Mouse (Mus musculus) cerebellum, adult 8-10 months (tissue): ENCODE results near the gene Gm49336.

Experiments
- DNase-seq: peaks from one replicate; pipeline ENCODE4 v3.0.0; 2022

Gm49336 gene

DNA sequence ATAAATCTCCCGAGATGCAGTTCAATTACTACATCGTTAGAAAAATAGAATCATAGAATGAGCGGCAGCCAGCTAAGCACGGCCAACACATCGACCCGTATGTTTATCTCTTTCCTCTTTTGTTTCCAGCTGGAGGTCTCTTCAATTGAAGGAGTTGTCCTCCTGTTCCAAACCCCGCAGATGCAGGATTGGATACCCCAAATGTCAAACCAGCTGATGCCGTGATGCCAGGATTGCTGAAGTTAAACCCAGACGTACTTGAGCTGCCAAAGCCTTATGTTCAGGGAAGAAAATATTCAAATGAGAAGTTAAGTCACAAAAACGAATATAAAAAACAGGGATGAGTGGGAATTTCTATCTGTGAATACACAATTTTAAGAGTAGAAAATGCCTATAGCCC is 31.4 kb downstream of the Gm49336 start:
- no peak for DNase-seq

DNA sequence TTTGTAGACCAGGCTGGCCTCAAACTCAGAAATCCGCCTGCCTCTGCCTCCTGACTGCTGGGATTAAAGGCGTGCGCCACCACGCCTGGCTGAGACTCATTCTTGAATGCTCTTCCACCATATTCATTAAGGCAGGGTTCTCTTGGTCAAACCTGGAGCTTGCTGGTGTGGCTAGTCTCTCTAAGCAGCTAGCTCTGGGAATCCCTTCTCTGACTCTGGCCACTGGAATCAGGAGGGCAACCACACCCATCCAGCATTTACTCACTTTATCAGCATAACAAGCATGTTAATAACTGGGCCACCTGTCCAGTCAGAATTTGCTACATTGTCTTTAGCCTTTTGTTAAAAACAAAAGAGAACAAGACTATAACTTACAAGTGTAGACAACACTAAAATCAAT is 33.7 kb downstream of the Gm49336 start:
- no peak for DNase-seq

DNA sequence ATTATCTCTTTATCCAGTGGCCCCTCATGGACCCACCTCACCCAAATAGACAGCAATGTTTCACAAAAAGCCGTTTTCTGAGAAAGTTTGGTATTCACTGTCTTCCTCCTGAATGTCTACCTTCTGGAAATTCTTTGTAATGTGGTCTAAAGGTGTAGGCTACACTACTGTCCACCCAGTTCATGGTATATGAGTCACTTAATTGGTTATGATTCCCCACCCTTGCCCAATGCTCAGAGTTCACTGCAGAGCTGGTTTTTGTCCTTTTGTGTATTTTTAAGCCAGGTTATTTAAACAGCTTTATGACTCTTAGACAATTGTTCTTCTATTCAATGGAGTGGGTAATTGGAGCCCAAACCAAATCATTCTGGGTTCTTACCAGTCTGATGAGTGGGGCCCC is 35.2 kb downstream of the Gm49336 start:
- no peak for DNase-seq

DNA sequence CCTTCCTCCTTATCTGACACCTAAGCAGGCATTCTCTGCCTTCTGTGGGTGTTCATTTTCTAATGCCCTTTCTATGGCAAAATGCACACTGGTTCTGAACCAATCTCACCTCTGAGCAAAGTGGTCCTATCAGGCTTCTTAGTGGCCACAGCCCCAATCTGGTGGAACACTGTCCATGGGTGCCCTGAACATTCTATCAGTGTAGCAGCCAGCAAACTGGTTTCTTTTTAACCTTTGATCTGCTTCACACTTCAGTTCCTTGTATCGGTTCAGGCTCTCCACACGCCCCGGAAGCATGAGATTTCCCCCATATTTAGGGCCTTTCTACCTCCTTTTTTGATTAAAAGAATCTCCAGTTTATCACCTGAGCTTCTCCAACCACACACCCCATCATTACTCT is 36.3 kb downstream of the Gm49336 start:
- no peak for DNase-seq

DNA sequence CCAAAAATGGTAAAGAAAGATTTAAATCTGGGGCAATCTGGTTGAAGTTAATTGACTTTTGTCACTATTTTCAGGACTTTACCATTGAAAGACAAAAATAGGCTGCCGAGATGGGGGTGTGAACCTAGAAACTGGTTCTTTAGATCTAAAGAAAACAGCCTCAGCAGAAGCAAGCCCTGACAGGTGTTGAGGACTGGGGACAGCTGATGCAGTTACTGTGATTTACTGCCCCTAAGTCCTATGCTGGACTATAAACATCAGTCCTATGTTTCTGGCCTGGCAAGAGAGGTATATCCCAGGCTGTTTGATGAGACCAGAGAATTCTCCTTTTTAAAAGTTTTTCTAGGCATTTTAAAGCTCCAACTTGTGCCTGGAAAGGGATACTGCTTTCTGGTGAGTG is 37.3 kb downstream of the Gm49336 start:
- no peak for DNase-seq

DNA sequence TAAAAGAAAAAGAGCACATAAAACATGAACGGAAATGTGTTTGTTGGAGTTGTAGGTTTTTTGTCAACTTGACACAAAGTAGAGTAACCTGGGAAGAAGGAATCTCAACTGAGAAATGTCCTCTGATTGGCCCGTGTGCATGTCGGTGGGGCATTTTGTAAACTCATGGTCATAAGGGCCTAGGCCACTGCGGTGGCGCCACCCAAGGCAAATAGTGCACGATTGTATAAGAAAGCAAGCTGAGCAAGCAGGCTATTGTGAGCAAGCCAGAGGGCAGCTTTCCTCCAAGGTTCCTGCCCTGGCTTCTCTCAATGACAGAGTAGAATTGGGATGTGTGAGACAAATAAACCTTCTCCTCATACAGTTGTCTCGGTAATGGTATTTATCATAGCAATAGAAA is 42.1 kb downstream of the Gm49336 start:
- DNase-seq: no peak

DNA sequence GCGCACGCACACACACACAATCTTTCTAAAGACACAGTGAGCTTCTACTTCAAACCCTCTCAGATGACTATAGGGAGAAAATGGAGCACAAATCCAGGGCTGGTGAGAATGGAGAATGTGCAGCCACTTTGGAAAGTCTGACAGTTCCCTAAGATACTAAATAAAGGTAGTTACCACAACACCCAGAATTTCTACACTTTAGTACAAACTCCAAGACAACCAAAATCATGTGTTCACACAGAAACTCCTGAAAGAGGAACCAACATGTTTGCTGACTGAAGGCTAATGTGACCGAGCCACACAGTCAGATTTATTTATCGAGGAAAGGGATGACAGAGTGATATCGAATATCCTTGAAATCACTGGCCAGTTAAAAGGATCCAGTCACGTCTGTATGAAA is 46.3 kb downstream of the Gm49336 start:
- DNase-seq: no peak

DNA sequence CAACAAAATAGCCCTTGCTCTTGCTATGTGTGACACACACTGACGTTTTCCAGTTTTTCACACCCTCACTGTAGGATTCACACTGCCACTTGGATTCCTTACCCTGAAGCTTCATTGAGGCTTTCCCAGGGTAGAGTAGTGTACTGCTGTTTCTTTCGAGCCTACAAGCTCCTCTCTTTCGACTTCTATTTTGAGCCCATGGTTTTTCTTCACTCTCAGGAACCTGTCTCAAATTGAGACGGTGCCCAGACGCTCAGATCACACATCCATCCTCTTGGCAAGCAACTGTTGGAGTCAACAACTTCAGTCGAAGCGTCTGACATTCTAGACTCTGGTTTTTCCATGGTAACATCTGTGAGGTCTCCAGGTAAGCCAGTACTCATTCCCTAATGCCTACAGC is 54.4 kb downstream of the Gm49336 start, which contains the start of gene Atp8a2:
Atp8a2 (minus strand) TSS at position 296 of the 400 bp plus-strand sequence.
- DNase-seq: no peak

DNA sequence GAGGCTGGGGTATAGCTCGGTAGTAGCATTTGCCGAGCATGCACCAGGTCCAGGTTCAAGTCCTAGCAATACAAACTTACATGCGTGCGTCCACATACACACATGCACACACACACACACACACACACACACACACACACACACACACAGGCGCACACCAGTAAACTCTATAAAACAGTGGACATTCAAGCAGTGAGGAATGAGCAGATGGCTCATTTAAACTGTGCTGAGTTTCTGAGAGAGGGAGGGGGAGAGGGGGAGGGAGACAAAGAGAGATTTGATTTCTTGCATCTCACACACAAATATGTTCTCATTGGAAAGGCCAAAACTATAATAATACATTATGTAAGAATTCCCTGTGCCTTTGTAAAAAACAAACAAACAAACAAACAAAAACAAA is 55.3 kb downstream of the Gm49336 start:
- DNase-seq: no peak

DNA sequence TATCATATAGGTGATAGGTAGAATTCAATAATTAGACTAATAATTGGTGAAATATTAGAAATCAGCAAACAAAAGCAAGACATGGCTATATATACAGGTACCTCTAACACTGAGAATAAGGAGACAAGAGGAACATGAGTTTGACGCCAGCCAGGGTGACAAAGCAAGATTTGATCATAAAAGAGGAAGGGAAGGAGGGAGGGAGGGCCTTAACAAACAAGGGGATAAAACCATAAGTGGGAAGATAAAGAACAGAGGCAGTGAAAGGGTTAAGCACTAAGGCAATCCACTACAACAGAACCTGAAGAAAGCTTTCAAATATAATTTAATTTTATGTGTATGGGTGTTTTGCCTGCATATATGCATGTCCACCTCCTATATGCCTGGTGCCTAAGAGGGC is 56.7 kb downstream of the Gm49336 start:
- no peak for DNase-seq

DNA sequence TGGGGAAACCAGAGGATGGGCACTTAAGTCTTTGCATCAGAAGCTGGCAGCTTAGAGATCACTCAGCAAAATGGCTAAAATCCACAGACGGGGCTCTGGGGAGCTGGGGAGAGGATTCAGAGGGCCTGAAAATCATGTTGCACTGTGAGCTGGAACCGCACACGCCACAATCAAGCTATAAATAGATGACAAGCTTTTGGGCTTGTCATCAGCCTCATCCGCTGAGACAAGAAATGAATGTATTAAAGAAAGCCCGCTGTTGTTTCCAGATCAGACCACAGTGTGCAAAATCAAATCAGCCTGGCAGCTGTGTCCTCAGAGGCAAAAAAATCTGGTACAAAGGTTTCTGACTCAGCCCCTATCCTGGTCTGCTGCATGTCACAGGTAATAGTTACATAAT is 61.5 kb downstream of the Gm49336 start:
- no peak for DNase-seq

DNA sequence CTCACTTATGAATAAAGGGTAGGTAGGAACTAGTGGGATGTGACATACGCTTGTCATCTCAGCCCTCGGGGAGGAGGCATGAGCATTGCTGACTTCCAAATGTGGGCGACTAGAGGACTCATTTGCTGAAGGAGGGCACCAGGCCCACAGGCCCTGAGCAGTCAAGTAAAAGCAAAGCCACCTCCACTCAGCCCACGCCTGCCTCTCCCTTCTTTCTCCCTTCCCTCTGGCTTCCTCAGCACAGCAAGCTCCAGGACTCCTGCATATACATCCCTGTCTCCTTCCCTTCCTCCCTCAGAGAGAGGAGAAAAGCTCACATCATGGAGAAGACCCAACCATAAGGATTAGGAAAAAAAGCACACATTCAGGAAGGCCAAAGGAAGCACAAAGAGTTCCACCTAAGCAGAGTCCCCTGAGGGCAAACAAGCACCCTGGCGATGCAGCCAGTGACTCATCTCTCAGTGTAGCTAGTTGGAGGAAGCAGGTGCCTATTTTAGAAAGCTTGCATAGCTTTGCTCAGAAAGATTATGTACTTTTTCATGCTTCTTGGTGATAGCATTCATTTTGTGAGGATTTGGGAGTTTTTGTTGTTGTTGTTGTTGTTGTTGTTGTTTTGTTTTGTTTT is 63.0 kb downstream of the Gm49336 start:
- no peak for DNase-seq

DNA sequence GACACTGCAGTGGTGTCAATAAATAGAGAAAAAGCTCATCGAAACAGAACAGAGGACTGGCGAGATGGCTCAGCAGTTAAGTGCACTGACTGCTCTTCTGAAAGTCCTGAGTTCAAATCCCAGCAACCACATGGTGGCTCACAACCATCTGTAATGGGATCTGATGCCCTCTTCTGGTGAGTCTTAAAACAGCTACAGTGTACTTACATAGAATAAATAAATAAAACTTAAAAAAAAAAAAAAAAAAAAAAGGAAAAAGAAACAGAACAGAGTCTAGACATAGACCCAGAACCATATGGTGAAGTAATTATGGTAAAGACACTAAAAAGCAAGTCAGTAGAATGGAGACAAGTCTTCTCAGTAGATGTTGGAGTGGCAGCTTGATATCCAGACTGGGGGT is 70.0 kb downstream of the Gm49336 start:
- no peak for DNase-seq

DNA sequence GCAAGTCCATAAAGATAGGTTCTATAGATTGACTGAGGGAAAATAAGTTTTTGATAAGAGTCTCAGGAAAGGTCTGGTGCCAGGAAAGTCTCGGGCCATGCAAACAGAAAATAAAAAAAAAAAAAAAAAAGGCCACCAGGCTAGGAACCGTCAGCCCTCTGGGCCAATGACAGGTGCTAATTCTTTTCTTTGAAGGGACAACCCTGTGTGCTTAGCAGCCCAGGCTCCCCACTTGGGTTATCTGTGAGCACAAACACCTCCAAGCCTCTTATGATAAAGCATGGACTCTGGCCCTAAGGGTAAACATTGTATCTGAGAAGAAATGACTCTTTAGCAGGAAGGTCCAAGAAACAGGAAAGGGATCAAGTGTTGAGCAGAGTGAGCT is 72.7 kb downstream of the Gm49336 start:
- no peak for DNase-seq

DNA sequence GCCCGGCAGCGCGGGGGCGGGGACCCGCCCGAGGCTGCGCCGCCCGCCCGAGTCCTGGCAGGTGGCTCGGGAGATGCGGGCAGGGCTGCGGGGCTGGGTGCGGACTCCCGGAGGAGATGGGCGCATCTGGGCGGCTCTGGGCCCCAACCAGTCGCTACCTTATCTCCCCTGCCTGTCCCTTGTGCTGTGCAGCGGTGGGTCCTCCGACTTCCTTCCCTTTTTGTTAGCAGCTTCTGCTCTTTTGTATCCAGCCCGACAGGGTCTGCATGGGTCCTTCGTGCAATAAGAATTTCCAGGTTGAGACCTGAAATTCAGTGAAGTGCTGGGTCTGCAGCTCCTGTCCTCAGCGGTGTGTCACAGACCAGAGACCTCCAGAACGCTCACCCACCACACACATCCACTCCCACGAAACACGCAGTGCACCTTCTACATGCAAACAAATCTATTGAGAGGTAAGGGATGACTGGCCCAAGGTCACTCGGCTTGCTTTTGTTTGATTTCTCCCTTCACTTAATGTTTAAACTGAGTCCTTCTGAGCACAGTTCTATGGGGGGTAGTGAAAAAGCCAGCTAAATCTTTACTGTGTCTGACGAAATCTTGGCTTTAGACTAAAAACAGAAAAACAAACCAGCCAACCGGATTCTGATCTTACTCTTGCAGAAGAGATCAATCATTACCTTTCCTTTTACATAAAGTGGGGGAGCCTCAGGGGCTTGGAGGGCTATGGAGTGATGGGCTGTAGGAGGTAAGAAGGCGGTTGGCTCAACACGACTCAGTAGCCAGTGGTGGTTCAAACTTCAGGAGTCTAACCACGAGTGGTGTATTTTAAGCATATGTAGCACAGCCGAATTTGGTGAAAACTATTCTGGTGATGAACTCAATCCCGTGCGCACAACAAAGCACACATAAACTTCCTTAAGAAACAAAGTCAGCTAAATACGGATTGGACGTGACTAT is 73.4 kb downstream of the Gm49336 start:
- DNase-seq: peak; percentile 62

DNA sequence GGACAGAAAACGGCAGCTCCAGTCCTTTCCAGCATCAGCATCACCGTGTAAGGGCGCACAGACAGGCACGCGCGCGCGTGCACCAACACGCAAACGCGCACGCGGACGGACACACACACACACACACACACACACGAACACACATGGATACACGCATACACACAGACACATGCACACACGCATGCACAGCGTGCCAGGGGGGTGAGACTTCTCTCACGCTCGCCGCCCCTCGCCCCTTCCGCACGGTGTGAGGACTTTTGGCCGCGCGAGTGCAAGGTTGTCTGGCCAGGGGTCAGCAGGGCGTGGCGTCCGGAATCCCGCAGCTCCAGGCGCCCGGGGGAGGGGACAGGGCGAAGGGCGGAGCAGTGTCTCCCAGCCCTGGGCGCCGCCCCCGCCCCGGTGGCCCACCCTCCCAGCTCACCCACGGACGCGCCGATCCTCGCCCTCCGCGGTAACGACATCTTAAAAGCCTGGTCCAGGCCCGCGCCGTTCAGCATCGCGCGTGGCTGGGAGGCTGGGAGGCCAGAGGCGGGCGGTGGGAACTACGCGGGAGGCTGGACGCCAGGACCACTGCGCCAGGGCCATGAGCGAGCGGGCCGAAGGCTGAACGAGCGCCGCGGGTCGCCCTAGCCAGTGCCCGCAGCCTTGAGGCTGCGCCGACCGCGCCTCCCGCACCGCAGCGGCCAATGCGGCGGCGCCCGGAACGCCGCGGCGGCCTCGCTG is 74.3 kb downstream of the Gm49336 start:
- peak; percentile 76 for DNase-seq

DNA sequence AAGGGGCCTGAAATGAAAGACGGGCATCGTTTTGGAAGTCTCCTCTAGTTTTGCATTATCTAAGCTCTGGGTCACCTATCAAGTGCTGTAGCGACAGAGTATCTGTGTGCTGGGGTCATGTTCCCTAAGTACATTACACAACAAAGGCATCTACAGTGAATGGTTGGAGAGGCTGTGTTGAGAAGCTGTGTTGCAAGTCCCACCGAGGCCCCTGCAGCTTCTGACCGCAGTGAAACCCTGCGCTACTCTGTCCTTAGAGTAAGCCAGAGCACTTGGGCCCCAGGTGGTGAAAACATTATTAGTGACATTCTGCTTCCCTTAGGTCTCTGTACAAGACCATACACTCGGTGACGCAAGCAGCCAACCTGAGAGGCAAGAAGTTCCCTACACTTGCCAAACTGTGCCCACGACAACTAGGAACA is 74.8 kb downstream of the Gm49336 start:
- DNase-seq: no peak

DNA sequence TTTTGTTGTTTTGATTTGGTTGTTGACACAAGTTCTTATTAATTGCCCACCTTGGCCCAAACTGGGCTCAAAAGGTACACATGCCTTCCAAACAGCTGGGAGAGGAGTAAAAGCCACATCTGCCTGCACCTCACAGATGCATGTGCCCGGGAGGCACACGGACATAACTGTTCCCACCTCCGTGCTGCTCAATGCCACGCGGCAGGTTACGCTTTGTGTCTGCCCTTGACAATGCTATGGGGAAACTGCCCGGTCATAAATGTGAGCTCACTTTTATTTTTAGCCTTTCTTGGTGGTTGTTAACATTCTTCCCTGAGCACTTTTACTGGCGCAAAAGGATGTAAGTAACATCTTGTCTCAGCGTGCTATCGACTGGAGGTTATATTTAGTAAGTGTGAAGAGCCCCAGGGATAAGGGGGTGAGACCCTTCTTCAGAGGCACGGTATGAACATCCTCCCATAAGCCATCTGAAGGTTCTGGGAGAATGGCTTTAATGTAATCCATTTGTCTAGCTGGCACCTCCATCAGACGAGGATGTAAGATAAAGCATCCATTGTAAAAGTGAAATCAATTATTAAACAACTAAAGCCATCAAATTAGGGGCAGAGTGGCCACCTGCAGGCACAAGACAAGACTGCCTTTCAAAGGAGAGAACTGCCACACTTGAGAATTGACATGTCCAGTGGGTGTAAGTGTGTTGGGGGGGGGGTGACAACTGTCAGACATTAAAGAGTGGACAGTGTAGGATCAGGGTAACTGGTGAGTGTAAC is 78.8 kb downstream of the Gm49336 start:
- no peak for DNase-seq

DNA sequence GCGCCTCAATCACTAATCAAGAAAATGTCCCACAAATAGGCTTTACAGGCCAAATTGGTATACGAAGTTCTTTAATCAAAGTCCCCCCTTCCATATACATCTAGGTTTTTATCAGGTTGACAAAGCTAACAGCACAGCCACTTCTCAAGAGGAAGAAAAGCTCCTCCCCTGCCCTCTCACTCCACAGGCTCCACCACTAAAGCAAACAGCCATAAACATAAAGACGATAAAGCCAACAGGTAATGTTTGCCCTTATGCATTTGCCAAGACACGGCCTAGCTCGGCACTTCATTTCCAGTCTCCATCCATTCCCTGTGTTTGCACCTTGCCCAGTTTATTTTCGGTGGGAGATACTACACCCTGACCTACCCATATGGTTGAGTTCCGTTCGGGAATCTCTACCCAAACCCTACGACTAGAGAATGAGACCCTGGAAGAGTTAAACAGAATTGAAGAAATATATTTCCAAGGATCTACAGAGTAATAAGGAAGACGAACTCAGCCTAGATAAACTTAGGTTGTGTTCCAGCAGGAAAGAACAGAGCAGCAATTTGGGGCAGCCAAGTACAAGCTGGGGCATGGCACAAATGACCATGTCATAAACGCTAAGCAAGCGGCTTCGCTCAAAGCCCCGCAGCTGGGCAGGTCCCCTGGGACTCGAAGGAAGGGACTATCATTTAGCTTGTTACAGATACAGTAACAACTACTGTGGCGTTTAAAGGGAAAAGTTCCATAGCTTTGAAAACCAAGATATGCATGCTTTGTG is 80.3 kb downstream of the Gm49336 start:
- no peak for DNase-seq

DNA sequence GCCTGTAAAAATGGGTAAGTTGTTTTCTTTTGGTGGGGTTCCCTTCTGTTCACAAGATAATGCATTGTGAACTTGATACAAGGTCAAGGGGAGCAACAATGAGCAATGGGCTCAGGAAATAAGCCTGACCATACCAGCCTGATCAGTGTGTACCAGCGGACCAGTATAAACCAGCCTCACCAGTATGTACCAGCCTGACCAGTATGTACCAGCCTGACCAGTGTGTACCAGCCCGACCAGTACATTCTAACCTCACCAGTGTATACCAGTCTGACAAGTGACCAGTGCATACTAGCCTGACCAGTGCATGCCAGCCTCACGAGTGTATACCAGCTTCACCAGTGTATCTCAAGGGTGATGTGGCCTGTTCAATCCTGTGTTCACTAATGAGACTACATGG is 87.9 kb downstream of the Gm49336 start:
- DNase-seq: no peak
